Mouse (Mus musculus): ENCODE results near the gene Ccdc160. TPM values are rescaled to one million over a fixed set of nuclear protein-coding genes. Genes with fewer than 3 reads are reported as not detected.
A peak's percentile ranks its signal among the peaks of the same experiment; 100 is the strongest.

Ccdc160 gene
- under 1 TPM in 2 of 4 experiments, not detected in 2; 0.15 to 0.19 TPM for total RNA-seq (2022)

- peak; percentile 3 to 28 for DNase-seq (ENCODE audit: low spot score in 2 of 2)
These were observed at the start of gene Ccdc160 for GRCm38 (mm10) chrX:52790980-52791593. Gene Ccdc160, plus strand, starts transcription at chrX:52791200.

- no peak for DNase-seq (ENCODE audit: low spot score in 2 of 2)
These were observed 47.2 kb upstream of the Ccdc160 start for GRCm38 (mm10) chrX:52743781-52744180.

- no peak for DNase-seq (ENCODE audit: low spot score in 2 of 2)
These were observed 46.6 kb upstream of the Ccdc160 start for GRCm38 (mm10) chrX:52744201-52745051.

DNA sequence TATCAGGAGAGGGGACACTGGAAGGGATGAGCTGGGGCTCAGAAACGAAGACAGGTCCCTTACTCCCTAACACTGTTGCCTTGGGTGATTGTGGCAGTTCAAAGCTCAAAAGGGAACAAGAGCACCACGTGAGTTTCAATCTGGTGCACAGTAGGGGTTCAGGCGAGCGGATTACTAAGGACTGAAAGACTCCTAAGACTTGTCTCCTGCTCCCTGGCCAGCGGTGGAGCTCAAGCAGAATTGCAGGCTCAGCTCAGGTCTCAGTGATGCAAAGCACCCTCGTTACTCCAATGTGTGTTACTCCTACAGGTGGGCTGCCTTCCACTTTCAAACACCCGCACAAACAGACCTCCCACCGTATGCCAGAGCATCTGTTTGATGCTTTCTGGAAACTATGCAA lies 45.5 kb upstream of the Ccdc160 start:
- no peak for DNase-seq (ENCODE audit: low spot score in 2 of 2)

GRCm38 (mm10) chrX:52745917-52746316 lies 45.1 kb upstream of the Ccdc160 start:
- DNase-seq (ENCODE audit: low spot score in 2 of 2) = no peak

DNA sequence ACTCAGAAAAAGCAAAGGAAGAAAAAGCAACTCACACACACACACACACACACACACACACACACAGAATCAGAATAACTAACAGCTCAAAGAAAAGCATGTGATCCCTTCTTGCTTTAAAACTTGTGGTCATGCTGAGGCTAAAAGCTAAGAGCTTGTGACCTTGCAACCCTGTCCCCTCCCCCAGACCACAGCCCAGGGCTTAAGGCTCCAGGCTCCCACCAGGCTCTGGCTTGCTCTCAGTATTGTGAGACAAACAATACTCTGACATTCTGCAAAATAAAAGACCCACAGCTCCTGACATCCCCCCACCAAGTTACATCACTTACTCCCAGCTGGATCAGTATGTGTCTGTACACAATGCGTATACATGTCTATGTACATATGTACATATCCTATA lies 44.2 kb upstream of the Ccdc160 start:
- no peak for DNase-seq (ENCODE audit: low spot score in 2 of 2)

DNA sequence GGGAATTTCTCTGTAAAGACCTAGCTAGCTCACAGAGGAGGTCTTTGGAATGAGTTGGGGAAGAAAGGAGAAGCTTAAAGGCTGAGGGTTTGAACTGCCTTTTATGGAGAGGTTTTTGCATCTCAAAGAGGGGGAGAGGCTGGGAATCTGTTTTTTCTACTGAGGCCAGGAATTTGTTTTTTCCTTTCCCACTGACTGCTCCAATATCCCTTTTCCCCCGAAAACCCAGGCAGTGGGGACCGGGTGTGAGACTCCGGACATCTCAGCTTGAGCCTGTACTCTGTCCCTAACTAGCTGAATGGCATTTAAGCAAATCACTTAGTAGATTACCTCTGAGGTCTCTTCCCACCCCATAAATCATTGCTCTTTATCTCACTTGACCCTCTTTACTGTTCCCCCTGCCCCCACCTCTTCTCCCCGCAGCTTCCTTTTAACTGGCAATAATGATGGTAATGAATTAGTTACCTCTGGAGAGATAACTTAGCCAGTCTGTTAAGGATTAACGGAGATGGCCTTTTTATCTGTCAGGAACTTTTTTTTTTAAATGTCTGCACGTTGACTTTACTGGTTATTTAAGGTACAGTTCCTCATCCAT lies 37.4 kb upstream of the Ccdc160 start:
- DNase-seq (ENCODE audit: low spot score in 2 of 2) = no peak

DNA sequence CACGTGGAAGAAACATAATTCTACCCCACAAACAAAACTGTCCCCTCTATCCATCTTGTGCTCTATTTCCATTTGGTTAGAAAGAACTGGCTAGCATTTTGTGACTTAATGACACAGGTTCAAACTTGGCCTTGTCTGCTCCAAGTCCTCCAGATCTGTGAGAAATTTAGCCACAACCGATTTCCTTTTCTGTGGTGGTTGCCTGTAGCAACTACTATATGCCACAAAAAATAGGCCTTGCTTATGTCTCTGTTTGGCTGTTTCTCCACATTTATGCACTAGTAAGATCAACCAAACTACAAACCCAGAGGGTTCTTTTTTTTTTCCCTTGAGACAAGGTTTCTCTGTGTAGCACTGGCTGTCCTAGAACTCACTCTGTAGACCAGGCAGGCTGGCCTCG lies 33.8 kb upstream of the Ccdc160 start:
- DNase-seq (ENCODE audit: low spot score in 2 of 2) = no peak

DNA sequence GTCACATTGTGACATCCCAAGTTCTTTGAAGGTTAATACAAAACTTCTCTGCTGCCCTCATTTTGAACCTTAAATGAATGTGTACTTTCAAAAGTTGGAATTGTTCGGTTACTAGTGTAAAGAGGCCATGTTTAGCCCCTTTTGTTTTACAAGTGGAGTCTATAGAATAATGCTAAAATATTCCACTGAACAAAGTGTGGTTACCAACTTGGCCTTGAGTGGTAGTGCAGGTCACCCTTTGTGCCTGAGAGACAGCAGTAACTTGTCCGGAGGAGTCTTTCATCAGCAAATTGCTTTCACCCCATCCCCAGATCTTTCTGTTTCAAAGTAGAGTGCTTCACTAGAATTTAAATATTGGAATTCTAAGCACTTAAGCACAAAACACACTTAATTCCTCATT lies 31.8 kb upstream of the Ccdc160 start:
- no peak for DNase-seq (ENCODE audit: low spot score in 2 of 2)

GRCm38 (mm10) chrX:52760191-52760945 lies 30.6 kb upstream of the Ccdc160 start:
- no peak for DNase-seq (ENCODE audit: low spot score in 2 of 2)

DNA sequence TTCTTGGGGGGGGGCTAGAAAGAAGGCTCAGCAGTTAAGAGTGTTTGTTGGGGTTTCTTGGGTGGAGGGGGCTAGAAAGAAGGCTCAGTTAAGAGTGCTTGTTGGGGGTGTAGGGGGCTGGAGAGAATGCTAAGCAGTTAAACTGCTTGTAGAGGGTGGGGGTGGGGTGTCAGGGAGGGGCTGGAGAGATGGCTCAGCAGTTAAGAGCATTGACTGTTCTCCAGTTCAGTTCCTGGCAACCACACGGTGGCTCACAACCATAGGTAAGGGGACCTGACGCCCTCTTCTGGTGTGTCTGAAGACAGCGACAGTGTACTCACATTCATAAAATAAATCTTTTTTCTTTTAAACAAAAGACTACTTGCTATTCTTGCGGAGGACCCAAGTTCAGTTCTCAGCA lies 28.8 kb upstream of the Ccdc160 start:
- no peak for DNase-seq (ENCODE audit: low spot score in 2 of 2)

DNA sequence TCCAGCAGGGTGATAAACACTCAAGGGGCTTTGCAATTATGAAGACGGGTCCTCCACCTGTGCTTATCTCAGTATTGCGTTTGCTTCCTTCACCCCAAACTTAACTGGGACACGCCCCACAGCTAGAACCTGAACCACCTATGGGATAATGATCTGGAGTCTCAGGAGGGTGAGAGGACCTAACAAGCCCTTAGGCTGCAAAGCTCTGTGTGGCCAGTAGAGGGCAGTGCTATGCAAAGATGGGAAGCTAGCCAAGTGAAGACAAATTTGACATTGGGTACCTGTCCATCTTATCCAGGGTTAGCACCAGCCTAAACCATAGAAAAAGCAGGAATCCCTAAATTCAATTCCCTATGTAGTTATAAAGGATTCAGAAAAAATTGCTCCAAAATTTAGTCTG lies 15.0 kb upstream of the Ccdc160 start:
- no peak for DNase-seq (ENCODE audit: low spot score in 2 of 2)

DNA sequence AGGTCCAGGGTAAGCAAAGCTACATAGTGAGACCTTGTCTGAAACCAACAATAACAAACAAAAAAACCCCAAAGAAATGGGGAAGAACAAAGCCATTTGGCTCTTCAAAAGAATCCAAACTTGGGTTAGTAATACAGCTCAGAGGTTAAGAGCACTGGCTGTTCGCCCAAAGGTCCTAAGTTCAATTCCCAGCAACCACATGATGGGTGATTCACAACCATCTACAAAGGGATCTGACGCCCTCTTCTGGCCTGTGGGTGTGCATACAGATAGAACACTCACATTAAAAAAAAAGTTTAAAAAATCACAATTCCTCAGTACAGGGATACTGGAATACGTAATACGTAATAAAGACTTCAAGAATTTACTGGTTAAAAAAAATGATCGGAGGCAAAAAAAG lies 13.3 kb upstream of the Ccdc160 start:
- no peak for DNase-seq (ENCODE audit: low spot score in 2 of 2)

DNA sequence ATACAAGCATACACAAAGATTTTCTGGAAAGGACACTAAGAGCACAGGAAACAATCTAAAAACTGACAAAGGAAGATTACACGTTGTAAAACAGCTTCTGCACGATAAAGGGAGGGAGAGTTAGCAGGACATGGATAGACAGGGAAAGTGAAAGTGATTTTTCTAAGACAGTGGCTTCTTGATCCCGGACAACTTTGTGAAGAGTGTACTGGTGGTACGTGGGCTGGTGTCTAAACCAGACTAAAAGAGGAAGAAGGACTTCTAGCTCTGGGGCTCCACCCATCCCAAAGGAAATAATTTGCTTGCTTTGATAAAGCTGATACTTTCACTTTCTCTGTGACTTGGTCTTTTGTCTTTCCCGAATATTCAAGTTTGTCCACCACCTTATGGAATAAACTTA lies 7.1 kb upstream of the Ccdc160 start:
- no peak for DNase-seq (ENCODE audit: low spot score in 2 of 2)

DNA sequence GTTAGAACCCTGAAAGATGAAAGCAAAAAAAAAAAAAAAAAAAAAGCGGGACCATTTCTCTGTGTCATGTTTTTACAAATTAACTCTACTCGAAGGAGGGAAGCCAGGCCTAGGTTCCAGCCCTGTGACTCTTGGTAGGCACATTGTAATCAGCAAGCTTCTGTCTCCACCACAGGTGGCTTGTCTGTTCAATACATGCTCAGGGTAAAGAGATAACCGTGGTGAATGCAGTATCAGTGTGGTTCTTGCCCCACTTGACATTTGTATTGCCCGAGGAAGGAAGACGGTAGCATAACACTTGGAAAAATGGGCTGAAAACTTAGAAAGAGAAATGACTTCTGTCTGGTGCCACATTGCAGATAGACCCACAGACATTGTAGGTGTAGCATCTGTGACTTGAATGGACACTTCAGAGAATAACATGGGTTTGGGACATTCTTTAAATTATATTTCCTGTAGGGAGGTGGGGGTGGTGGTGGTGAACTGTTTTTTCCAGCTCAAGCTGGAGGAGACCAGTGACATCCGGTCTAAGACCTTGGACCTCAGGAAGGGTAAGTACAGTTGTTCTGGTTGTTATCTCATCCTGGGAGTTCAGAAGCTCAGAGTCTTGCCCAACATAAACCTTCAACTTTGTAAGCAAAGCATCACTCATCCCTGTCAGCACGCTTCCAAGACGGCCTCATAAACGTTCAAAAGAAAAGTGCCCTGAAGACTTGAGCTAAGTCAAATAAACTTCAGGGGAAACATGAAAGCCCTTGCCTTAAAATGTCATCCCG lies 1.1 kb downstream of the Ccdc160 start:
- DNase-seq (ENCODE audit: low spot score in 2 of 2) = no peak

DNA sequence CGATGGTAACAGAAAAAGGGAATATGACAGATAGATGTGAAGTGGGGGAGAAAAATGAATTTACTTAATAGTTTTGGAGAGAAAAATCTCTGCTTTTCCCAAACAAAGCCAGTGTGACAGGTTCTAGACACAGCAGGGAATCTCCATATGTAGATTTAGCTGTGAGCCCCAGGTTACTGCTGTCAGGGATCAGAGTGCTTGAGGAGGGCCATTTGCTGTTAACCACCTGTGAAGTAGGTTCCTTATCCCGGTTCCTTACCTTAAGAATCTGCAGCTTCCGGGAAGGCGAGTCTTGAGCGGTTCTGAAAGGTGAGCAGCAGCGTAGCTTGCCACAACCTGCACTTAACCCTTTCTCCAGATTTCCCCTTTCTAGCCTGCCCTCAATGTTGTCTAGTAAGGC lies 1.9 kb downstream of the Ccdc160 start:
- no peak for DNase-seq (ENCODE audit: low spot score in 2 of 2)

DNA sequence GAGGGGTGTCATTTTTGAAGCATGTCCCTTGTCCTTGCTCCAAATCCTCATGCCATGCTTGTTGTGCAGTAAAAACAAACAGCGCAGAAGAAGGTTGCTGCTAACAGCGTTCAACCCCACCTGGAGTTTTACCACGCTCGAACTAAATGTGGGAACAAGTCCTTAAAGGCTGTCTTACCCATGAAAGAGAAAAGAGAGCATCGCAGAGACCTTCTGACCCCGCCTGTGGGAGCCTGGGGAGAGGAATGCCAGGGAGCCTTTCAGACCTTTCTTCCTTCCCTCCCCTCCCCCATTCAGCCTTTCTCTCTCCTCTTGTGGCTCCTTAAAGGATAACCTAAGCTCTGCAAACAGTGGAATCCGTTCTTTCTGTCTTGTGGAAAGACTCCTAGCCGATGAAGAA lies 4.8 kb downstream of the Ccdc160 start:
- DNase-seq (ENCODE audit: low spot score in 2 of 2) = no peak

GRCm38 (mm10) chrX:52797031-52797625 lies 6.1 kb downstream of the Ccdc160 start:
- no peak for DNase-seq (ENCODE audit: low spot score in 2 of 2)

- DNase-seq (ENCODE audit: low spot score in 2 of 2) = no peak
These were observed 7.3 kb downstream of the Ccdc160 start for GRCm38 (mm10) chrX:52798255-52798654.

DNA sequence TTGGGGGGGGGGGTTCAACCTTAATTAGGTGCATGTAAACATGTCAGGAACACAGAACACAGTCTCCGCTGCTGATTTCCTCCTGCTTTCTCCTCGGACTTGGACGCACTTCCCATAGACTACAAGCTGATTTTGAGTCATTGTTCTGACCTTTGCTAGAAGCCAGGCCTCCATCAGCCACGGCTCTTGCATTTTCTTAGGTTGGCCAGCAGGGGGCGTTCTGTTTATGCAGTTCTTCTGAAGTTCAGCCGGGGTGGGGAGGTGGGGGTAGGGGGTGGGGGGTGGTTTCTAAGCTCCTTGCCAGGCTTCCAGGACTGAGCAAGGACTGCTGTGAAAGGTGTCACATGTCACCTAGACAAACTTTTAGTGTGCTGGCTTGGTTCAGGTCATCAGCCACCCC lies 8.6 kb downstream of the Ccdc160 start:
- no peak for DNase-seq (ENCODE audit: low spot score in 2 of 2)

- DNase-seq (ENCODE audit: low spot score in 2 of 2) = no peak
These were observed 28.3 kb downstream of the Ccdc160 start for GRCm38 (mm10) chrX:52819338-52819737.

Data from gastrocnemius, adult 8-10 months (tissue).